Mouse (Mus musculus) lung, postnatal 0 days (tissue): Measurements from ENCODE around the gene Tesc.

ENCODE experiments used
- CTCF ChIP-seq: IDR thresholded peaks from 2 replicates; pipeline ENCODE4 v1.5.1; 2016; ENCODE audit warnings: antibody characterized with exemption, mild to moderate bottlenecking
- EP300 ChIP-seq: IDR thresholded peaks from 2 replicates; pipeline ENCODE4 v1.6.1; 2016; ENCODE audit warnings: antibody characterized with exemption, mild to moderate bottlenecking, control low read depth

- TF ChIP-seq CTCF (no peak), EP300 (no peak)
Measured at GRCm38 (mm10) chr5:118058858-118059257, 31.3 kb downstream of the Tesc start.
